Mouse (Mus musculus) brain, embryonic 14.5 days (tissue): Measurements from ENCODE around the gene Stac. TPM values are rescaled to one million over a fixed set of nuclear protein-coding genes. Genes with fewer than 3 reads are reported as not detected.

Experiments
- DNase-seq: peaks from one replicate; pipeline ENCODE4 v3.0.0-alpha.2; 2011; ENCODE audit warnings: low read depth
- CTCF ChIP-seq: fragments of 200-500 bp; IDR thresholded peaks from 2 replicates; pipeline ENCODE4 v1.5.1; 2012; ENCODE audit warnings: inconsistent platforms, mild to moderate bottlenecking, moderate library complexity, borderline replicate concordance; ENCODE audit not compliant: insufficient read depth, insufficient read length; ENCODE audit errors: extremely low read depth
- POLR2A ChIP-seq: fragments of 200-500 bp; IDR thresholded peaks from 2 replicates; pipeline ENCODE4 v1.6.1; 2012; ENCODE audit warnings: mild to moderate bottlenecking, inconsistent platforms, borderline replicate concordance; ENCODE audit not compliant: poor library complexity, insufficient read depth, insufficient read length, severe bottlenecking; ENCODE audit errors: extremely low read depth
- polyA plus RNA-seq: library from polyadenylated mRNA; depleted of rRNA; stranded (reverse); fragments of >200 nt; gene quantifications from 2 replicates; pipeline ENCODE4 v1.2.3, GENCODE M21; 2012

Stac gene
- polyA plus RNA-seq, 1 experiment: 5.5 TPM

- TF ChIP-seq CTCF (no peak), POLR2A (no peak)
- peak; percentile 50 for DNase-seq
Observed at GRCm38 (mm10) chr9:111578784-111579183, 111.4 kb downstream of the Stac start.

- no peak for TF ChIP-seq POLR2A
- no peak for TF ChIP-seq CTCF
- no peak for DNase-seq
Observed at GRCm38 (mm10) chr9:111577453-111577852, 112.7 kb downstream of the Stac start.

GRCm38 (mm10) chr9:111575889-111576288 is 114.3 kb downstream of the Stac start:
- TF ChIP-seq CTCF: no peak
- TF ChIP-seq POLR2A: no peak
- DNase-seq: no peak

- DNase-seq: no peak
- TF ChIP-seq CTCF: no peak
- TF ChIP-seq POLR2A: no peak
Observed at GRCm38 (mm10) chr9:111573836-111574235, 116.3 kb downstream of the Stac start.

GRCm38 (mm10) chr9:111571619-111572018 is 118.5 kb downstream of the Stac start:
- TF ChIP-seq POLR2A: no peak
- TF ChIP-seq CTCF: no peak
- DNase-seq: no peak

GRCm38 (mm10) chr9:111564176-111564575 is 126.0 kb downstream of the Stac start:
- DNase-seq: no peak
- TF ChIP-seq POLR2A: no peak
- TF ChIP-seq CTCF: no peak

GRCm38 (mm10) chr9:111563226-111563625 is 126.9 kb downstream of the Stac start:
- TF ChIP-seq CTCF: no peak
- TF ChIP-seq POLR2A: no peak
- DNase-seq: no peak

GRCm38 (mm10) chr9:111562217-111562988 is 127.7 kb downstream of the Stac start:
- DNase-seq: peak; percentile 26
- no peak for TF ChIP-seq CTCF
- TF ChIP-seq POLR2A: no peak

- no peak for TF ChIP-seq POLR2A
- no peak for TF ChIP-seq CTCF
- DNase-seq: no peak
Observed at GRCm38 (mm10) chr9:111556699-111557098, 133.4 kb downstream of the Stac start.

GRCm38 (mm10) chr9:111552865-111553264 is 137.3 kb downstream of the Stac start:
- no peak for DNase-seq

GRCm38 (mm10) chr9:111551461-111552190 is 138.5 kb downstream of the Stac start:
- no peak for DNase-seq
- TF ChIP-seq POLR2A: no peak
- TF ChIP-seq CTCF: peak; percentile 74

More at GRCm38 (mm10) chr9:111552865-111553264, 137.3 kb downstream of the Stac start:
- no peak for TF ChIP-seq CTCF
- TF ChIP-seq POLR2A: no peak
